Mouse (Mus musculus) heart, adult 8-10 months (tissue): Measurements from ENCODE around the gene Opcml. TPM values are rescaled to one million over a fixed set of nuclear protein-coding genes. Genes with fewer than 3 reads are reported as not detected.

Experiments used
- DNase-seq: peaks from one replicate; pipeline ENCODE4 v3.0.0; 2022; ENCODE audit warnings: low spot score
- total RNA-seq, 4 experiments: library from RNA; stranded (reverse); gene quantifications; 2 replicates each; pipeline ENCODE4 v1.2.4; 2022

Gene Opcml
- total RNA-seq, 4 experiments from 2014 or later = 0.87 to 1.2 (median 1.1) TPM

GRCm38 (mm10) chr9:27830519-27830918 is 39.9 kb downstream of the Opcml start:
- DNase-seq = no peak

GRCm38 (mm10) chr9:27842806-27843205 is 52.2 kb downstream of the Opcml start:
- DNase-seq = no peak

GRCm38 (mm10) chr9:27871624-27872023 is 81.0 kb downstream of the Opcml start:
- DNase-seq = no peak

GRCm38 (mm10) chr9:27889636-27890035 is 99.1 kb downstream of the Opcml start:
- DNase-seq = no peak

- DNase-seq = no peak
These were observed 126.7 kb downstream of the Opcml start for GRCm38 (mm10) chr9:27917250-27917649.

- no peak for DNase-seq
These were observed 132.9 kb downstream of the Opcml start for GRCm38 (mm10) chr9:27923495-27923894.

GRCm38 (mm10) chr9:27923945-27924825 is 133.6 kb downstream of the Opcml start:
- no peak for DNase-seq

GRCm38 (mm10) chr9:27925650-27926049 is 135.1 kb downstream of the Opcml start:
- no peak for DNase-seq

- DNase-seq = no peak
These were observed 146.7 kb downstream of the Opcml start for GRCm38 (mm10) chr9:27937253-27937652.

- DNase-seq = no peak
These were observed 147.1 kb downstream of the Opcml start for GRCm38 (mm10) chr9:27937660-27938059.

GRCm38 (mm10) chr9:27945323-27946010 is 154.9 kb downstream of the Opcml start:
- no peak for DNase-seq

- no peak for DNase-seq
These were observed 160.5 kb downstream of the Opcml start for GRCm38 (mm10) chr9:27951110-27951509.

GRCm38 (mm10) chr9:27961682-27962081 is 171.1 kb downstream of the Opcml start:
- no peak for DNase-seq

- DNase-seq = no peak
These were observed 172.8 kb downstream of the Opcml start for GRCm38 (mm10) chr9:27963385-27963784.

- DNase-seq = no peak
These were observed 174.5 kb downstream of the Opcml start for GRCm38 (mm10) chr9:27964902-27965550.

- DNase-seq = no peak
These were observed 177.7 kb downstream of the Opcml start for GRCm38 (mm10) chr9:27968266-27968665.

GRCm38 (mm10) chr9:27972293-27972692 is 181.7 kb downstream of the Opcml start:
- DNase-seq = no peak

- no peak for DNase-seq
These were observed 192.0 kb downstream of the Opcml start for GRCm38 (mm10) chr9:27982576-27982975.

- DNase-seq = no peak
These were observed 196.3 kb downstream of the Opcml start for GRCm38 (mm10) chr9:27986604-27987588.

GRCm38 (mm10) chr9:27991611-27992010 is 201.0 kb downstream of the Opcml start:
- no peak for DNase-seq

GRCm38 (mm10) chr9:27996536-27996935 is 206.0 kb downstream of the Opcml start:
- DNase-seq = no peak
